In genomic region chr19:42163764-42164163, GRCm38 (mm10) we compare ENCODE assay signal across 8 mouse cellular contexts. TPM values are rescaled to one million over a fixed set of nuclear protein-coding genes. Genes with fewer than 3 reads are reported as not detected.
DNase-seq lines count a peak whose midpoint lies in the region; ATAC-seq and TF ChIP-seq lines count a peak whose summit lies in the region.

Gene Zfyve27 (plus strand): TSS chr19:42163951.

- intact Hi-C loops in gastrocnemius, adult 2 months (cut with DNase I): no loop called here

- DNase-seq in kidney, adult 11 months: no peak
- no peak for DNase-seq in gastrocnemius, adult 2 months
- no peak for DNase-seq in right cerebral cortex, postnatal 36 days (ENCODE audit: low spot score in 2 of 2)
- DNase-seq in cerebellum, postnatal 25 days: no peak

- peaks cover 2% of the 10 kb centered on the region; the same call in 1 of the 2 replicates for H3K27me3 ChIP-seq in kidney, embryonic 14.5 days (ENCODE audit: control insufficient read depth, insufficient read depth, low read length)
- H3K27me3 ChIP-seq in hindbrain, embryonic 16.5 days (replicated peaks; ENCODE audit: control insufficient read depth, insufficient read depth, low read length): peaks cover 9% of the 10 kb centered on the region
- H3K27me3 ChIP-seq in midbrain, embryonic 12.5 days: peaks cover 29% of the 10 kb centered on the region

- 23% methylated on average over 5 of the region's 5 CpGs for WGBS in kidney, embryonic 14.5 days
- WGBS in hindbrain, embryonic 16.5 days: 71% methylated on average over 5 of the region's 5 CpGs
- WGBS in midbrain, embryonic 12.5 days: 78% methylated on average over 5 of the region's 5 CpGs

- no peak within 1 kb of the TSS for H3K4me3 ChIP-seq in kidney, embryonic 14.5 days (ENCODE audit: low read length)
- H3K4me3 ChIP-seq in gastrocnemius, adult 2 months: no peak within 1 kb of the TSS
- no peak within 1 kb of the TSS for H3K4me3 ChIP-seq in hindbrain, embryonic 16.5 days (ENCODE audit: low read length)
- no peak within 1 kb of the TSS for H3K4me3 ChIP-seq in midbrain, embryonic 12.5 days

- ATAC-seq in kidney, embryonic 14.5 days (ENCODE audit: low FRiP score, low TSS enrichment): no peak
- ATAC-seq in activated CD4-positive, CD25-positive, alpha-beta regulatory T cell, adult 4 months: no peak
- no peak; the same call in 1 of the 2 replicates for ATAC-seq in hindbrain, embryonic 16.5 days
- ATAC-seq in midbrain, embryonic 12.5 days (ENCODE audit: low FRiP score, low read depth): no peak

- TF ChIP-seq CTCF in gastrocnemius, adult 2 months (IDR thresholded peaks at IDR 0.05): no peak

- H3K27ac ChIP-seq in kidney, embryonic 14.5 days (ENCODE audit: low read depth, low read length): no peak within 1 kb of the TSS
- H3K27ac ChIP-seq in gastrocnemius, adult 2 months: no peak within 1 kb of the TSS
- H3K27ac ChIP-seq in hindbrain, embryonic 16.5 days (ENCODE audit: low read depth, low read length): no peak within 1 kb of the TSS; the same call in 1 of the 2 replicates
- no peak within 1 kb of the TSS for H3K27ac ChIP-seq in midbrain, embryonic 12.5 days (replicated peaks)

- H3K4me2 ChIP-seq in kidney, embryonic 14.5 days (replicated peaks; ENCODE audit: low read depth, low read length): no peak within 1 kb of the TSS
- H3K4me2 ChIP-seq in hindbrain, embryonic 16.5 days (ENCODE audit: low read length): no peak within 1 kb of the TSS
- no peak within 1 kb of the TSS for H3K4me2 ChIP-seq in midbrain, embryonic 12.5 days (replicated peaks)

- H3K9me3 ChIP-seq in kidney, embryonic 14.5 days (ENCODE audit: control insufficient read depth, low read length): no peaks in the 10 kb centered on the region
- H3K9me3 ChIP-seq in hindbrain, embryonic 16.5 days (ENCODE audit: control insufficient read depth, low read length): no peaks in the 10 kb centered on the region
- H3K9me3 ChIP-seq in midbrain, embryonic 12.5 days: no peaks in the 10 kb centered on the region

- no peak within 1 kb of the TSS for H3K9ac ChIP-seq in kidney, embryonic 14.5 days (ENCODE audit: low read depth, low read length)
- H3K9ac ChIP-seq in hindbrain, embryonic 16.5 days (ENCODE audit: low read depth, low read length): no peak within 1 kb of the TSS
- no peak within 1 kb of the TSS for H3K9ac ChIP-seq in midbrain, embryonic 12.5 days (replicated peaks)

- no peaks in the 10 kb centered on the region for H3K36me3 ChIP-seq in kidney, embryonic 14.5 days (ENCODE audit: control insufficient read depth, insufficient read depth, low read length)
- H3K36me3 ChIP-seq in hindbrain, embryonic 16.5 days (ENCODE audit: control insufficient read depth, insufficient read depth, low read length): no peaks in the 10 kb centered on the region
- H3K36me3 ChIP-seq in midbrain, embryonic 12.5 days: no peaks in the 10 kb centered on the region

- peaks cover 3% of the 10 kb centered on the region; the same call in 1 of the 2 replicates for H3K4me1 ChIP-seq in kidney, embryonic 14.5 days (ENCODE audit: control insufficient read depth, insufficient read depth, low read length)
- peaks cover 3% of the 10 kb centered on the region; the same call in 1 of the 2 replicates for H3K4me1 ChIP-seq in hindbrain, embryonic 16.5 days (ENCODE audit: control insufficient read depth, insufficient read depth, low read depth, low read length)
- H3K4me1 ChIP-seq in midbrain, embryonic 12.5 days: no peaks in the 10 kb centered on the region

RNA-seq across cellular contexts. Expression of gene Zfyve27, which starts in this region (rescaled TPM):
- 12.7 and 17.8 TPM in 2 replicates for polyA plus RNA-seq in kidney, embryonic 14.5 days (2014; fragmentation: Nextera tagmentation; extraction: Ambion mirVana)
- polyA plus RNA-seq in activated CD4-positive, CD25-positive, alpha-beta regulatory T cell, adult 4 months (2017; shearing (Covaris generic)): 10 to 100 TPM; 13.9 to 15.2 TPM
- total RNA-seq in gastrocnemius, adult 2 months (2021): 10 to 100 TPM; 13.0 to 14.4 TPM
- 56.4 and 62.4 TPM in 2 replicates for polyA plus RNA-seq in hindbrain, embryonic 16.5 days (2015; fragmentation: Nextera tagmentation; extraction: Ambion mirVana)
- polyA plus RNA-seq in midbrain, embryonic 12.5 days (2016; fragmentation: Nextera tagmentation; extraction: Ambion mirVana): 53.3 and 55.5 TPM in 2 replicates
